Mouse (Mus musculus): Measurements from ENCODE around the gene Csrp1.

DNA sequence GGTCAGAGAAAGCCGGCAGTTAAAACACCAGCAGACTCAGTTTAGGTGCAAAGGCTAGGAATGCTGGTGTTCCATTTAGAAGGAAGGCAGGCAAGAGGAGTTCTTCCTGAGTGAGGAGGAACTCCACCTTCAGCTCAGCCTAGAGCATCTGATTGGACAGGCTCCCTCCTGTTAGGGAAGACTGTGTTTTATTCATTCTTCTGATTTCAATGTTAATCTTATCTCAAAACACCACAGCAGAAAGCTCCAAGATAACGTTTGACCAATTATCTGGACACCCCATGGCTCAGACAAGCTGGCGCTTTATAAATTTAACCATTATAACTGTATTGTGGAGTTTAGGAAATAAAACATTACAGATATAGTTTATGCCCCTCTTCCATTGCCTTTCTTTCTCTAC lies 18.5 kb upstream of the Csrp1 start:
- no peak for TF ChIP-seq CTCF (IDR thresholded peaks at IDR 0.05; ENCODE audit: low read depth, low read length)
- TF ChIP-seq GATA1 (IDR thresholded peaks at IDR 0.05; ENCODE audit: borderline replicate concordance, low read length) = no peak
